Mouse (Mus musculus) stomach, adult 2 months (tissue): ENCODE measurements around the gene Map2k2. TPM values are rescaled to one million over a fixed set of nuclear protein-coding genes. Genes with fewer than 3 reads are reported as not detected.

Experiments used
- polyA plus RNA-seq: library from polyadenylated mRNA; depleted of rRNA; stranded (reverse); fragments of >200 nt; gene quantifications from 2 replicates; pipeline ENCODE4 v1.2.3, GENCODE M21; 2012; rRNA removed

Gene Map2k2
- 190 and 419 TPM in 2 replicates for polyA plus RNA-seq

GRCm38 (mm10) chr10:81105565-81106112 is at the start of gene Map2k2:
Gene Map2k2, plus strand, starts transcription at chr10:81105915.

DNA sequence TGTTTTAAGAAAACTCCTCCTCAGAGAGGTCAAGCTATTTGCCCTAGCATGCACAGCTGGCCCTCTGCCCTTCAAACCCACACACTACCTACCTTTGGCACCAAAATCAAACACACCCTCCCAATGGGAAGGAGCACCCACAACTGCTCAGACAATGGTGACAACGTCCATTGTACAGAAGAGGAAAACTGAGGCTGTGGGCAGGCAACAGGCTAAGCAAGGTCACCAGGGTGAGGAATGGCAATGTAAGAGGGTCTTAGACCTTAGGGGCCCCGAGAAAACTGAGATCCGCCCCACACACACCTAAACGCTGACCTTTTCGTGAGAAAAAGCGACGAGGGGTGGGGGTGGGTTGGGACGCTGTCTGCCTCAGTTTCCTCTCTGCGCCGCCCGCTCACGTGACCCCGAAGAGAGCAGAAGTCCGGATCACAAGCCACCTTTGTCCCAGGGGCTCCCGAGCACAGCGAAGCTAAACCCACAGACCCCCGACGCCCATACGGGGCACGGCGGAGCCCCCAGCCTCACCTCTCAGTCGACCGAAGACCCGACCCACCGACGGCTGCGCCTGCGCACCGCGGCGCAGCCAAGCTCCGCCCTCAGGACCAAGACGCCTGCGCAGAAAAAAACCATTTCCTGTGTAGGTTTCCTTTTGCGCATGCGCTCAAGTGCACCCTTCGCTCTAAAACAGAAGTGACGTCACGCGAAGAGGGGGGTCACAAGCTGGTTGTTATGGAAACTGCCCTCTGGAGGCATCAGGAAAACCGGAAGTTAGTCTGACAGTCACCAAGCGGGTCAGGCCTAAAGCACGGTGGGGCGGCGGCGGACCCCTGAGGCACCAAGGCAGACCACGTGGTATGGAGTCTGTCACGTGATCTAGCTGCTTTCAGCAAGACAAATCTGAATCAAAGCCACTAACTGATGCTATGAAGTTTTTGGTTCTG is 45.8 kb upstream of the Map2k2 start, which contains the start of gene Sgta:
Sgta (minus strand) TSS at position 579 of the 941 bp plus-strand sequence.

DNA sequence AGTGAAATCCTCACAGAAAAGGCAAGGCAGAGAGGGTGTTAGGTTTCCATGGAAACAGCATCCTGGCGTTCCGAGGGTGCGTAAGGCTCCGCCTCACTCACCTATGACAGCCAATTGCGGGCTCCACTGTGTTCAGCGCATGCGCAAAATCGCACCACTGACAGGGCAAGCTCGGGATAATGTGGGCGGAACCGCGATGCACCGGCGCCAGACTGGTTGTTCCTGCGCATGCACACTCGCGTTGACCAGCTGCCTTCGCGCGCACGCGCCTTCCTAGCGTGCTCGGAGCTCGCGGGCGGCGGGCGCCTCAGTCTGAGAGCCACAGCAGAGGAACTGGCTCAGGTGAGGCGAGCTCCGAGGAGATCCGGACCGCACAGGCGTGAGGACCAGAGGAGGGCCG is 35.9 kb upstream of the Map2k2 start, which contains the start of gene Thop1:
Thop1 (plus strand) TSS at position 200 of the 400 bp plus-strand sequence.

DNA sequence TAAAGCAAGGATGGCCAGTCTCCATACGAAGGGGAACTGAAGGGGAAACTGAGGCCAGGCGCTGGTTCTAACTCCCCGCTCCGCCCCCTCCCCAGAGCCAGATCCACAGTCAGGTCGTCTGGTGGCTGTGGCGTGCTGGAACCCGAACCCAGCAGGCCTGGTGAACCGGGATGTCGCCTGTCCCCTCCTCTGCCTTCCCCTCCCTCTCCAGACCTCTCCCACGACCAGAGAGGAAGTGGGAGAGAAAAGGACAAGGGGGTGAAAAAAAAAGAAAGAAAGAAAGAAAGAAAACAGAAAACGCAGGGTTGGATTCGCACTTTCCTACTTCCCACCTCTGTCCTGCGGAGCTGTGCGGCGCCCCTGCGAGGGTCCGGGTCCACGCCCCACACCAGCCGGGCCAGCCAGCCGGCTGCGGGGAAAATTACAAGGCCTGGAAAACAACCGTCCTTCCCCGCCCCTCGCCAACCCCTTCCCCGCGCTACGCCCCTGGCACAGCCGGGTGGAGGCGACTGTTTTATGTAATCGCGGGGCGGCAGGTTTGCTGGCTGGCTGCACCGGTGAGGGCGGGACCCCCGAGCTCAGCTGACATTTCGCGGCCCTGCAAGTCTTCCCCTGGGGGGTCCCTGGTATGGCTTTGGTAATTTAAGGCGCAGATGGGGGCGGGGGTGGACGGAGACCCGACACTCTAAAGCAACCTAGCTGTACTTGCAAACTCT is 29.4 kb downstream of the Map2k2 start, which contains the start of gene Zbtb7a:
Zbtb7a (plus strand) TSS at position 255 of the 716 bp plus-strand sequence.

GRCm38 (mm10) chr10:81167200-81168086 is 61.7 kb downstream of the Map2k2 start, which contains the start of gene Pias4:
Gene Pias4, minus strand, starts transcription at chr10:81167923.

GRCm38 (mm10) chr10:81176466-81177271 is 71.0 kb downstream of the Map2k2 start, which contains the start of gene Eef2:
Gene Eef2, plus strand, starts transcription at chr10:81176631.

GRCm38 (mm10) chr10:81182336-81183333 is 76.9 kb downstream of the Map2k2 start, which contains the start of gene Dapk3:
Gene Dapk3, plus strand, starts transcription at chr10:81183005.

Other genes starting within 250 kb of the Map2k2 start
- gene Tmprss9, start 234.1 kb upstream of the Map2k2 start, polyA plus RNA-seq, result 19.4 and 39.8 TPM in 2 replicates
- gene Timm13, start 204.9 kb upstream of the Map2k2 start, polyA plus RNA-seq, result 106 and 120 TPM in 2 replicates
- gene Lmnb2, start 187.7 kb upstream of the Map2k2 start, polyA plus RNA-seq, result 15.5 and 17.3 TPM in 2 replicates
- 13.8 and 21.5 TPM in 2 replicates for gene Gadd45b, start 175.8 kb upstream of the Map2k2 start, polyA plus RNA-seq
- gene Gng7, start 91.0 kb upstream of the Map2k2 start, polyA plus RNA-seq, result 0.71 and 1.1 TPM in 2 replicates
- gene Diras1, start 80.3 kb upstream of the Map2k2 start, polyA plus RNA-seq, result 0.29 and 0.37 TPM in 2 replicates
- 18.5 and 21.8 TPM in 2 replicates for gene Slc39a3, start 68.5 kb upstream of the Map2k2 start, polyA plus RNA-seq
- gene Sgta, start 45.7 kb upstream of the Map2k2 start, polyA plus RNA-seq, result 106 and 140 TPM in 2 replicates
- gene Thop1, start 35.9 kb upstream of the Map2k2 start, polyA plus RNA-seq, result 63.0 and 106 TPM in 2 replicates
- gene Creb3l3, start 7.0 kb upstream of the Map2k2 start, polyA plus RNA-seq, result 2.0 and 3.8 TPM in 2 replicates
- gene Zbtb7a, start 29.3 kb downstream of the Map2k2 start, polyA plus RNA-seq, result 48.3 and 79.2 TPM in 2 replicates
- 25.3 and 28.0 TPM in 2 replicates for gene Pias4, start 62.0 kb downstream of the Map2k2 start, polyA plus RNA-seq
- 532 and 619 TPM in 2 replicates for gene Eef2, start 70.7 kb downstream of the Map2k2 start, polyA plus RNA-seq
- 62.9 and 105 TPM in 2 replicates for gene Dapk3, start 77.1 kb downstream of the Map2k2 start, polyA plus RNA-seq
- gene 4930442H23Rik, start 77.9 kb downstream of the Map2k2 start, polyA plus RNA-seq, result not detected in 2 replicates
- 0.67 TPM in 2 replicates for gene Nmrk2, start 96.1 kb downstream of the Map2k2 start, polyA plus RNA-seq
- 0.15 and 0.17 TPM in 2 replicates for gene Atcay, start 124.9 kb downstream of the Map2k2 start, polyA plus RNA-seq
- 5.2 and 6.0 TPM in 2 replicates for gene Zfr2, start 127.2 kb downstream of the Map2k2 start, polyA plus RNA-seq
- gene Matk, start 147.0 kb downstream of the Map2k2 start, polyA plus RNA-seq, result 1.5 and 3.0 TPM in 2 replicates
- 75.5 and 146 TPM in 2 replicates for gene Mrpl54, start 161.0 kb downstream of the Map2k2 start, polyA plus RNA-seq
- gene Apba3, start 161.0 kb downstream of the Map2k2 start, polyA plus RNA-seq, result 58.9 and 73.0 TPM in 2 replicates
- 85.6 and 104 TPM in 2 replicates for gene Tjp3, start 185.7 kb downstream of the Map2k2 start, polyA plus RNA-seq
- gene Pip5k1c, start 187.0 kb downstream of the Map2k2 start, polyA plus RNA-seq, result 33.5 and 41.8 TPM in 2 replicates
- gene Cactin, start 215.2 kb downstream of the Map2k2 start, polyA plus RNA-seq, result 11.9 and 14.7 TPM in 2 replicates
- gene Tbxa2r, start 222.8 kb downstream of the Map2k2 start, polyA plus RNA-seq, result 17.8 and 29.6 TPM in 2 replicates
- 2.3 TPM in 2 replicates for gene Gipc3, start 237.4 kb downstream of the Map2k2 start, polyA plus RNA-seq
- 95.3 and 125 TPM in 2 replicates for gene Hmg20b, start 244.6 kb downstream of the Map2k2 start, polyA plus RNA-seq